Mouse (Mus musculus) T-helper 17 cell (primary cell): ENCODE data around the gene Ticrr.

Source experiments
- in situ Hi-C, 2 experiments: fragments of 300-600 bp; cut with MboI, MseI; formaldehyde crosslinking; loops; 1 replicate in 1 of 2; 2 replicates in 1 of 2; pipeline ENCODE4 v1.15.1; 2025; ENCODE audit warnings: high pct_unique_total_duplicates in 2 of 2

The Ticrr gene

GRCm38 (mm10) chr7:79744585-79744984 is 84.6 kb downstream of the Ticrr start:
- in situ Hi-C loops = no loop called here

- in situ Hi-C loops = no loop called here
Observed at GRCm38 (mm10) chr7:79747659-79748058, 87.7 kb downstream of the Ticrr start.
